Mouse (Mus musculus) cerebellum, postnatal 10 days (tissue): ENCODE measurements around the gene Sypl.
"Not testable (repeated sequence)": the region's sequence is repeated elsewhere in the genome, so short reads cannot be mapped to it uniquely, and the experiment has no call there.

ENCODE experiments used
- DNase-seq, 2 experiments: peaks; one replicate each; pipeline ENCODE4 v3.0.0; 2021; ENCODE audit warnings: mixed read lengths in 2 of 2

Sypl gene

DNA sequence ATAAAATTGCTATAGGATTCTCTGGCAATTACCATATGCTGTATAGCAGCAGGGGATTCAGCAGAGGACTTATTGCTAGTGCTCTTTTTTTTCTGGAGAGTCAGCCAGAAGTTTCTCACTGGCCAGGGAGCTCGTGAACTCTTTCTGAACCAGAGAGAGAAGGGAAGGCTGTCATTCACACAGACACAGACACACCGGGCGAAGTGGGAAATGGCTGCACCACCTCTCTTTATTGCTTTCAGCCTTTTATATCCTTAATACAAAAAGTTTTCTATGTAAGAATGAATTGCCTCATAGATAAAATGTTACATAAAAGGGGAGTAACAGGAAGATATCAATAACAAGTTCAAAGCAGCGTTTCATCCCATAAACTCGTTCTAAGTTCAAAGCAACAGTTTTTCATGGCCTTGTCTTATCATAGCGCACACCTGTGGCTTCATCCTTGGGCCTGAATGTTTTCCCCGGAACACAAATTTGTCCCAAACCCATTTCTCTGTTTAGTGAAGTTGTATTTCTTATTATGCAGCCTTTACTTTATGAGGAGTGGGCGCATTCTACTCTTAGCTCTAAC lies 8.7 kb upstream of the Sypl start:
- no peak for DNase-seq

DNA sequence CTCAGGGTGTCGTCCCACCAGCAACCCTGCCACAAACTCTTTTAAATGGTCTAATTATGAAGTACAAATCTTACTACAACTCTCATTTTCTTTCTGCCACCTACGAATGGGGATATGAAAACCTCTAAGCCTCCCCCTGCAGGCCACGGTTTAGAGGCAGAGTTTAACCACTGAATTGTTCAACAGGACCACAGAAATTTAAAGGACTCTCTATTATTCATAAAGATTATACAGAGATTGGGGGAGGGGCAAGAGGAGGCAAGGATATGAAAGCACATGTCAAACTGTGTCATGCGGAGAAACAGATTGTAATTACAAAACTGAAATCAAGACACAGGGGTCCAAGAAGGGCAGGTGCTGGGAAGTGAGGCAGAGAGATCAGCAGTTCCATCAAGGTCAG lies 7.3 kb upstream of the Sypl start:
- DNase-seq: peak; percentile 16 to 43

DNA sequence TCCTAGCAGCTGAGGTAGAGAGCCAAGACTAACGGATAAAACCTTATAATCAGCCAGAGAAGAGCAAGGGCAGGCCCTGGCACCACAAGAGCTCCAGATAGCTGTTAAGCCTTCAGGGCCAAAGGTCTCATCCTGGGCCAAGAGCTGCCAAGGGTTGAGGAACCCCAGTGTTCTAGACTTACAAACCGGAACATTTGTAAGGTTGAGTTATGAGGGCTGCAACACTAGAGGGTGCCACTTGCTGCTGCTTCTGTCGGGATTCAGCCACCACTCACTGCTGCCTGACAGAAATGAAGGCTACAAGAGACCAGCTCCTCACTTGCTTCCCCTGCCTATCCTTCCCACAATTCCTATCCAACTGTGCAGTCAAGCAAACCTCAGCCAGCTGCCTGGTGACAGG lies 1.3 kb upstream of the Sypl start:
- DNase-seq: peak; percentile 44 to 54

DNA sequence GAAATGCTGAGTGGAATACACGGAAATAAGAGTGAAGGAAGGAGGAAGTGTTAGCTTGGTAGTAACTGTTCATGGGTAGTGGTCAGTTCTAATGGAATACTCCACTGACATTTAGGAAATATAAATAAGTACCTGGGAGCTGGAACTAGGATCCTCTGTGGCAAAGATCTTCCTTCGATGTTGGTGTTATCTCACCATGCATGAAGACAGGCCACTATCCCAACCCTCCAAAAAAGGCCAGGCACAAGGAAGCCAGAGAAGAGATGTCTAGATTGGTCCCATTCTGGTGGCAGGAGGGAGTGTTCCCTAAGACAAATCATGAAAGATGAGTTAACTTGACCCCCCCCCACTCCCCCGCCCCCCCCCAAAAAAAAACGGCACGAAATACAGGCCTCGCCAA lies 625 bp upstream of the Sypl start:
- peak in 1 of 2 experiments; percentile 14 for DNase-seq

DNA sequence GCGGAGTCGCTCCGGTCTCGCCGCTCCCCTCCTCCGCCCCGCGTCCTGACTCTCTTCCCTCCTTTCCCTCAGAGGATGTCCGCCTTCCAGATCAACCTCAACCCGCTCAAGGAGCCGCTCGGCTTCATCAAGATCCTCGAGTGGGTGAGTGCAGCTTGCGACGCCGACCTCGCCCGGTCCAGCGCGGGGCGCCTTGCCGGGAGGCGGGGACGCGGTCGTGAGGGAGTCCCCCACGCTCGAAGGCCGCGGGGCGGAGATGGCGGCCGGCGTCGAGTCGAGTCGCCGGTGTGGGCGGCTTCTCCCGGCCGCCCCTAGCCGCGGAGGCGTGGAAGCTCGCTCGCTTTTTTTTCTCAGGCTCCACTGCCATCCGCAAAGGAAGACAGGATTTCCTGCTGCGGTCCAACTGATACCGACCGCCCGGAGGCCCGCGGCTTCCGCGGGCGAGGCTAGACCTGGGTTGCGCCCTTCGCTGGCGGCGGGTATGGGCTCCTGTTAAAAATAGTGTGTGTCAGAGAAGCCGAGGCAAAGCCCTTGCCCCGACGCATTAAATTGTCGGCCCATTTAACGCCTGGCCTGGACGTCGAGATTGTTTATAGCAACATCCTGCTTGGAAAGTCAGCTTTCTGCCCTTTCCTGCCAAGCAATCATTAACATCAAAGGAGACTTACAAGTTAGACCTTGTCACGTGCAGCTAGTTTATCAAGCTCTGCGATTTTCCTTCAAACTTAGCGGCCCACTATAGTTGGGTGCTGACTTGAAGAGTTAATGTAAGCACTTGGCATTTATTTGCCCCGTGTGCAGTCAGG lies 728 bp downstream of the Sypl start:
- no peak for DNase-seq

DNA sequence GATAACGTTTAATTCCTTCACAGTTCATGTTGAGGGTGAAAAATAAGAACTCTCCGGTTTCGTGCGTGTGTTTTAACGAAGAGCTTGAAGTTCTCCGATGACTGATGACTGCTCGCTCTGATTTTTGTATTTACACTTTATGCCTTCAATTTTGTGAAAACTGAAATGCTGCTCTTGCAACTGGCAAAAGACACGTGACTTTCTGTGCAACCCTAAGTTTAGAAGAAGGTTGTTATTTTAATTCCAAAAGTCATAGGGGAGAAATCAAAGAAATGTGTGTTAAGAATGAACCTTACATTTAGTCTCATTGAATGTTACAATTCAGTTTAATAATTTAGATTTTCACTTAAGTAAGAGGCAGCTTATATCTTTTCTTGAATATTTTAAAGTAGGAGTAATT lies 1.3 kb downstream of the Sypl start:
- DNase-seq: no peak

DNA sequence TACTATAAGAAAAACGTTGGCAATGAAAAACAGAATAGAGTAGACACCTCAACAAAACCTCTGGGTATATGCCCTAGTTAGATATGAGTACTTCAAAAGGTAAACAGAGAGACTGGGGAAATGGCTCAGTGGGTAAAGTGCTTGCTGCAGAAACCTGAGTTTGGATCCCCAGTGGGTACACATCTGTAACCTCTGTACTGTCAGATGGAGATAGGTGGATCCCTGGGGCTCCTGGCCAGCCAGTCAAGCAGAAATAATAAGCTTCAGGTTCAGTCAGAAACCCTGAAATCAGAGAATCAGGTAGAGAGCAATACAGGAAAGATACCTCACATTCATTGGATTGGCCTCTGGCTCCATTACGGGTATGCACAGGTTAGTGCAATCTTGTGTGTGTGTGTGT lies 3.5 kb downstream of the Sypl start:
- peak; percentile 13 to 14 for DNase-seq

DNA sequence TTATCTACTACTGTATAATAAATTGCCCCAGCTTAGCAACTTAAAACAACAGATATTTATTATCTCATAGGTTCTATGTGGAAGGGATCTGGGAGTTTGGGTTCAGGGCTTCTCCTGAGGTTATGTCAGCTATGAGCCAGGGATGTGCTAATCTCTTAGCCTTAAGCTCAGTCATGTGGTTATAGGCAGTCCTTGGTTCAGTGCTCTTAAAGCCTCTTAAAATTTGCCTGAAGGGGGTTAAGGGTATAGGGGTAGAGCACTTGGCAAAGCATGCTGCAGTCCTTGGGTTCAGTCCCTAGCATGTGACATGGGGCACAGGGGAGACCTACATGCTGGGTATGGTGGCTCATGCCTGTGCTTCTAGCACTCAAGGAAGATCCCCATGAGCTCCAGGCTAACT lies 8.4 kb downstream of the Sypl start:
- DNase-seq: no peak

DNA sequence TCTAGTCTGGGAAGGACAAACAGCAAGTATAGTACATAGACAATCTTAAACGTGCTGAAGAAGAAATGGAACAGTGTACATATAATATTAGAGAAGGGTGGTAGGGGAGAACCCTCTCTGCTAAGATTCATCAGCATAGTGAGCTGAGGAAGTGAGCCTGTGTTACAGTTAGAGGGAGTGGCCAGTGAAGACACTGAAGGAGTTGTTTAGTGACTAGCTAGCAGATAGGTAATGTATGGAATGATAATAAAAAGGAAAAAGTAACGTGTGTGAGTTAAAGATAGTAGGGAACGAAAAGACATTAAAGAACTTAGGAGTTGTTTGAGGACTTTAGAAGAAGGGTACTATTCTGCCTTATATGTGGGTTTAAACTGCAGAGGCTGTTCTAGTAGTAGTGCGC lies 10.2 kb downstream of the Sypl start:
- no peak for DNase-seq

DNA sequence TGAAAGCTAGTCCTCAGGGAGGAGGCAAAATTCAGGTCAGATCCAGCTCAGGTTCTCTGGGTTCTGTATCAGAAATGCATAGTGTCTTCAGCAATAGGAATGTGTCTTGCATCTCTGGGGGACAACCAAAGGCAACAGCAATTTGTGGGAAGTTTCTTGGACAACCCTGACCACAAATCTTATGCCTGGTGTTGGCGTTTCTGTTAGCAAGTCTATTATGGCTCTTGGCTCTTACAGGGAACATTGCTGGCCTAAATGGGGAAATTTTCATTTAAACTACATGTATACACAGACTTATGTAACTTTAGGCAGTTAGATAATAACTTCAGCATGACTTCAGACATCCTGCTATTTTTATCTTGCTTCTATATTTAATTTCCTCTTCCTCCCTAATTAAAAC lies 18.6 kb downstream of the Sypl start:
- no peak for DNase-seq

DNA sequence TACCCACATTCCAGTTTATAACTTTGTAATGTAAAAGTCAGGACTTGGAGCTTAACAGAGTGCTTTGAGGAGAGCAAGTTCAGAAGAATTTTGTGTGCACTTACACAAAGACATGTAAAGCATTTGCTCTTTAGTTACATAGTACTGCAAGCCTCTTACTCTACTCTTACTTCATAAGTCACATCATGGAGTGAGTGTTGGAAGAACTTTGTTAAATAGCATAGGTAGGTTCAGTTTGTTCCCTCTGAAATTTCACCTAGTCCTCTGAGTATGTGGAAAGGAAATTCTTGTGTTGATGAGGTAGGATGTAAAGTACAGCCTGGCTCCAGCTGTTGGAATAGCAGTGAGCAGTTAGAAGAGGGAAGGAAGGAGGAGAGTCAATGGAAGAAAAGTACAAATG lies 21.2 kb downstream of the Sypl start:
- no peak for DNase-seq

DNA sequence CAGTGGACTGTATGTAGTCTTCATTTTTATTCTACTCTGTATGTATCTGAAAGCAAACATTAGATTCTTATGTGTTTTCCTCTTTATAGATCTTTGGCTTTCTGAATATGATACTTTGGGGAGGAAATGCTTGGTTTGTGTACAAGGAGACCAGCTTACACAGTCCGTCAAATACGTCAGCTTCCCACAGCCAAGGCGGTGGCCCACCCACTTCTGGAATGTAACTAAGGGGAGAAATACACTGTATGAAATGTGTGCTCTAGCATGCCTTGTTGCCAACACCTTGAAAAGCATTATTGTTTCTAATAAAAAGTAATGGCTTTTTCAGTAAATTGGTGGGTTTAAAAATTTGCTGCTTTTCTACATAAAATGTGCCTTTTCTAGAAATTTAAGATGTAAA lies 21.8 kb downstream of the Sypl start:
- no peak for DNase-seq

DNA sequence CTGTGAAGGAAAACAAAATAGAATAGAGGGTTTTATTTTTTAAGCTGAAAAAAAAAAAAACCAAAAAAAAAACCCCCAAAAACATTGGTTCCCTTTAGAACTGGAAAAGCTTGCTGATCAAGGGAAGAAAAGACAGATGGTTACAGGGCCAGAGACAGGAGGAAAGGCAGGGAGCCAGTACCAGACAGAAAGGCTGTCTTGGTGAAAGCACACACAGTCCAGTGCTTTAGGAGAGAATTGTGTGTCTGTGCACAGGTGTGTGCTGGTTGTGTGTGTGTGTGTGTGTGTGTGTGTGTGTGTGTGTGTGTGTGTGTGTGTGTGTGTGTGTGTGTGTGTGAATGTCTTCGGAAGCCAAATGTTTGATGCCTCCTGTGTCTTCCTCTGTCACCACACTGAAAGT lies 28.9 kb downstream of the Sypl start:
- peak; percentile 46 to 54 for DNase-seq

DNA sequence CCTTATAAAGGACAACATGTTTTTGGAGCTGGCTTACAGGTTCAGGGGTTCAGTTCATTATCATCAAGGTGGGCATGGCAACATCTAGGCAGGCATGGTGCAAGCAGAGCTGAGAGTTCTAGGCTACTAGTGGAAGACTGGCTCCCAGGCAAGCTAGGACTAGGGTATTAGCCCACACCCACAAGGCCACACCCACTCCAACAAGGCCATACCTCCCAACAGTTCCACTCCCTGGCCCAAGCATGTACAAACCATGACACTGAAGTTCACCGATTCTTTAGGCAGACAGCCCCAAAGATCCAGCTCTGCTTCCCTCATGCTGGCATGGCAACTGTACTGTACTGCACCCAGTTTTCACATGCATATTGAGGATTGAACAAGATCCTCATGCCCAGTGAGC lies 29.4 kb downstream of the Sypl start:
- DNase-seq: no peak

DNA sequence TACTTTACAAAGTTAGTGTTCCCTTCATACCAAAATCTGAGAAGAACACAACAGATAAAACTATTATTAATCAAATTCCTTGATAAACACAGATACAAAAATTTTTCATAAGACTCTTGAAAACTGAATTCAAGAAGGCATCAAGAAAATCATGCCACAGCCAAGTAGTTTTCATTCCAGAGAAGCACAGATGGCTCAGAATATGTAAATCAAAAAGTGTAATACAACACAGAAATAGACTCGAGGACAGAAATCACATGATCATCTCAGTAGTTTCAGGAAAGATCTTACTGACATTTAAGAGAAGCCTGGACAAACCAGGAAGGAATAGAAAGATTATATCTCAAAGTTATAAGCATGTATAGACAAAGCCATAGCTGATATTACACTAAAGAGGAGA lies 32.6 kb downstream of the Sypl start:
- no peak for DNase-seq

DNA sequence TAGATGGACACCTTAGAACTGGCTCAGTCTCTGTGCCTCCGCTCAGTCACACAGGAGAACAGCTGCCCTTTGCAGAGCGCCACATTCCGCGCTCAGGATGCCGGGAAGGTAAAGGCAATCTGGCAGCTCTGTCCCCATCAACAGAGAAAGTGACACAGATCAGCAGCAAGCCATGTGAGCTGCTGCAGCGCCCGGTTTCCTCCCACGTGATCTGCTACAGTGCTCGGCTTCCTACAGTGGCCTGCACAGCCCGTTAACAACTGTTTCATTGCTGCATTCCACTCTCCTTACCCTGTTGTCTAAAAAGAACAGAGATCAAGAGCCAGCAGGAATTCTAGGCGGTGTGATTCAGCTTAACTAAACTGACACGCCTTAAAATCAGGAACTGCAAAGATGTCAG lies 36.0 kb downstream of the Sypl start:
- DNase-seq: no peak

DNA sequence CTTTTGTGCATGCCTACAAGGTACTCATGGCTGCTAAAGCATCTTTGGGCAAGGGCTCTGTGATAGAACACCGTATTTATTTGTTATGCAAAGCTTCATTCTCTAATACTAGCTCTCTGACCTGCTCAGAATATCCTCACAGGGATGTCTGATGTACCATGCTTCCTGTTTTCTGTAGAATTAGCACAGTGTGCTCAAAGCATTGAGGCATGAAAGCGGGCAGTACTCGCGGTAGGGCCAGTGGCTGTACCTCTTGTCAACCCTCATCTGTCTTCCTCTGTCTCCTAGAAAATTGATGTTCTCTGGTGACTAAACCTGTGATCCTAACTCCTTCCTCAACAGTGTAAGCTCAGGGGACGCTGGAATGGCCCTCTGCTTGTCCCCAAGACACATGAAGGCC lies 40.4 kb downstream of the Sypl start:
- no peak for DNase-seq

DNA sequence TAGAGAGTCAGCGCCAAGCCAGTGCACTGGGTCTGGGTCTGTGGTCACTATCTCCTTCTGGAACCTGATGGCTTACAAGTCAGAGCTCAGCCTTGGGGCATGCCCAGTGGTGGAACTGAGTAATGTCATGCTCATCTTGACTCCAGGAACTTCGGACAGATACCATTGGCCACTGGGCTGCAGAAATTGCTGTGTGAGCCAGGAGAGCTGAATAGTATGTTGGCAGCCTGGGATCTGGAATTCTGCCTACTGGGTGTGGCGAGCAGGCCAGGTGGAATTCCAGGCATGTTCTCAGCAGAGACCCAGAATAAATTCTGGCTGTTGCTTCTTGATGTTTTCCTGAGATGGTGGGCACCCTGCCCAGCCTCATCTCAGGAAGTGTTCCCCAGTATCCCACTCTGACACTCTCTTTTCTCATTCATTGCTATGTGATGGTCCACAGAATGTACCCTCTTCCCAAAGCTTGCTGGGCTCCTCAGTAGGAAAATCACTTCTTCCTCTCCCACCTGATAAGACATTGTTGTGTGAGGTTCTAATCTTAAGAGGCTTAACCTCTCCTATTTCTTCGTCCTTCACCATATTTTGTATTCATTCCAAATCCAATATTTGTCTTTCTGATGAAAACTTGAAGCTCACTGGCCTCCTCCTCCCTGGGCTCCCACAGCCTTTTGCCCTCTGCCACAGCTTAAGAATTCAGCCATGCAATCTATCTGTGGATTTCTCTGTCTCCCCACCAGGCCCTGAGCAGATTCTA lies 41.6 kb downstream of the Sypl start:
- DNase-seq: peak; percentile 63 to 67

DNA sequence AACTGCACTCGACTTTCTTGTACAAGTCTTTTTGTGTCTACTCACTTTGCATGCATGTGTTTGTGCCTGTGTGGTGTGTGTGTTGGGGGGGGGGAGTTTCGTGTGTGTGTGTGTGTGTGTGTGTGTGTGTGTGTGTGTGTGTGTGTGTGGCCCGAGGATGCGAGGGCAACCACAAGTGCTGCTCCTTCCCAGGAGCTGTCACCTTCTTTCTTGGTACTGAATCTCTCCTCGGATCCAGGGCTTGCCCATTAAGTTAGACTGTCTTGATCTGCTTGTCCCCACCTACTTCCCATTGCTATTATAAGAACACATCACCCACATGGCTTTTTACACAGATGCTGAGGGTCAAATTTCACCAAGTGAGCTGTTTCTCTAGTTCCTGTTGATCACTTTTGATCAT lies 45.1 kb downstream of the Sypl start:
- no peak for DNase-seq

DNA sequence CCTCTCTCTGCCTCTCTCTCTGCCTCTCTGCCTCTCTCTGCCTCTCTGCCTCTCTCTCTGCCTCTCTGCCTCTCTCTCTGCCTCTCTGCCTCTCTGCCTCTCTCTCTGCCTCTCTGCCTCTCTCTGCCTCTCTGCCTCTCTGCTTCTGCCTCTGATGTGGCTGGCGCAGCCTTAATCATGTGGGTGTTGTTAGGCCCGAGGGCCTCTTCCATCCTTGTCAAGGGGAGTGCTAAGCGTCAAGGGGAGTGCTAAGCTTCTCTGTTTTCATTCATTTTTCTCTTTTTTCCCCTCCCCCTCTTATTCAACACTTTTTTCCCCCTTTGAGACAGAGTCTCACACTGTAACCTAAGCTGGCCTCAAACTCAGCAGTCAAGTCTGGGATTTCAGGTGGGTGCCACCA lies 46.1 kb downstream of the Sypl start:
- DNase-seq: not testable (repeated sequence)

DNA sequence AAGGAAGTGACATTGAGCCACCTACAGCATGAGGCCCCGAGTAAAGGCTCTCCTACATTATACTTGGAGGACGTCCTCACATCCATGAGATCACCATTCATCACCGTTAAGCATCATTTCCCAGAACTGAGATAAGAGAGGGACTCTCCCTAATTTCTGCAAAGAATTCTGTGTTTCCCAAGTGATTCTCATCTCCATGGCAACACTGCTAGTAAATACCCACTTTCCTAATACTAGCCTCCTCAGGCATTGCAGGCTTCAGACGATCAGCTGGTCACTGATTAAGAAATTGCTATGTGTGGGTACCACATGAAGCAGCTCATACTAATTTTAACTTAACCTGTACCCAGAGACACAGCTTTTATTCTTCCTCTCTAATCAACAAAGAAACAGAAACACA lies 46.7 kb downstream of the Sypl start:
- DNase-seq: no peak

DNA sequence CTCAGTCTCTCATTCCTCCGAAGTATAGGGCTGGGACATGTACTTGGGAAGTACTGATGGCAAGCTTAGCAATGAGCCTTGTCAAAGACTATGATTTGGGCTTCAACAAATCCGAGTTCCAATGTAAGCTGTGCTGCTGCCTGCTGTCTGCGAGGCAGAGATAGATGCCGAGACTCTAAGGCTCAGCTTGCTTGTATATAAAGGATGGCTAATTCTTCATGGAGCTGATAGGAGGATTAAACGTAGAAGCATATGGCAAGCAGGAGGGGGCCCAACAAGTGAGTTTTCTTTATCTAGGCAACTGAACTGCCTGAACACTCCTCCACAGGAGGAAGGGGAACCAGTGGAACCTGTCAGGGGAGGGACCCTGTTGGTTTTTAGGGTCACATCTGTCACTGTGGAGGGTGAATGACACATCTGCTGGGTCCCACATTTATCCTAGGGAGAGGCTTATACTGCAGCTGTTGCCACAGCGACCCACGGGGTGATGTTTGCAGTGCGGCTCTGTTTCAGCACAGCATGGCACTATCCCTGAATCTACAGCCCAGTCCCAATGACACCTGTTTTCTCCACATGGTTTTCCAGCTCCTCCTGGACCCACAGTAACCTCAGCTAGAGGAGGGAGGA lies 49.8 kb downstream of the Sypl start:
- no peak for DNase-seq

DNA sequence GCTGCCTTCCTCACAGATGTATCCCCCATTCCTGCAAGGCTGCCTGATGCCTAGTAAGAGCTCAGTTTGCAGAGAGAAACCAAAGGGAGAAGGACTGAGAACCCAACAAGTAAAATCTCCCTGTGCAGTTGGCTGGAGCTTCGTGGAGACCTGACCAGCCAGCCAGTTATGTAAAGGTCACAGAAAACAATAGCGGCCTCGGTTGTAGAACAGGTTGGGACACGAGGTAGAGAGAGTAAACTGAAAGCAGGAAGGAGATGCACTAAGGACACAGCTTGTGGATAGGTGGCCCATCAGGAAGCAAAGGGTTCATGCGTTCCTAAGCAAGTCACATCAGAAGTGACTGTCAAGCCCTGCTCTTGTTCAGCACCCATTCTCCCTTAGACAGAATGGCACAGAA lies 52.2 kb downstream of the Sypl start:
- no peak for DNase-seq

DNA sequence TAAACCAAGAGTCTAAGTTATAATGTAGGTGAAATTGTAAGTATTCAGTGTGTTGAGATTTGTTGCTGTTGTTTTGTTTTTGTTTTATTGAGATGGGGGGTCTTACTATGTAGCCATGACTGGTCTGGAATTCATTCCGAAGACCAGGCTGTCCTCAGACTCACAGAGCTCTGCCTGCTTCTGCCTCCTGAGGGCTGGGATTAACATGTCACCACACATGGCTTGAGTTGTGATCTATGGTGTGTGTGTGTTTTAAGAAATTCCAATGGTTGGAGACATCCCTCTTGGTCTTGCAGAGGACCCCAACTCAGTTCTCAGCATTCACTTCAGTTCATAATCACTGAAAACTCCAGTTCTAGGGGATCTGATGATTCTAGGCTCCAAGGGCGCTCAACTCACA lies 53.5 kb downstream of the Sypl start:
- no peak for DNase-seq
